Mouse (Mus musculus): ENCODE measurements around the gene Olfr1357.

DNA sequence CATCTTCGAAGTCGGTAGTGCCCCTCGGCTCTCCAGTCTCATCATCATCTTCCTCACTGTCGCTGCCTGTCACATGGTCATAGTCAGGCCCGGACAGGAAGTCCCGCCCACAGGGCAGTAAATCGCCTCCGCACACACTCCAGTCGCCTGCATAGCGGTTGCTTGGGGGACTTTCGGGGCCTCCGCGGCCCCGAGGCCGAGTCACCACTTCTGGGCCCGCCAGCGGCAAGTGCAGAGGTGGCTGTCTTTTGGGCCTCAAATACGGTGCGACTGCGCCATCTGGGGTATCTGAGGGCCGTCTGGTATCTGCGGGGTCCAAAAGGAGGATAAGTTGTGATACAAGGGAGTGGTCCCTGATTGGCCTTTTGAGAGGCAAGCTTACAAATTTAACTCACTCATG, 32.3 kb downstream of the Olfr1357 start:
- TF ChIP-seq POLR2AphosphoS5 (IDR thresholded peaks at IDR 0.05; ENCODE audit: borderline replicate concordance, low read depth, low read length) (no peak), CTCF (IDR thresholded peaks at IDR 0.05 in 2 of 3, conservative IDR thresholded peaks at IDR 0.05 in 1 of 3; ENCODE audit: control insufficient read depth in 1 of 3, insufficient read depth in 1 of 3, low read depth in 2 of 3, low read length in 3 of 3, poor library complexity in 1 of 3, severe bottlenecking in 1 of 3) (no peak), POLR2A (IDR thresholded peaks at IDR 0.05; ENCODE audit: control insufficient read depth in 1 of 2, insufficient read depth in 1 of 2, low read depth in 1 of 2, low read length in 2 of 2, poor library complexity in 1 of 2) (no peak), POLR2AphosphoS2 (IDR thresholded peaks at IDR 0.05; ENCODE audit: low read length) (no peak), USF2 (IDR thresholded peaks at IDR 0.05; ENCODE audit: borderline replicate concordance in 1 of 2, insufficient read depth in 1 of 2, low read depth in 1 of 2, low read length in 2 of 2) (no peak)

Data from MEL (cell line).